Mouse (Mus musculus): Measurements from ENCODE around the gene Borcs6. TPM values are rescaled to one million over a fixed set of nuclear protein-coding genes. Genes with fewer than 3 reads are reported as not detected.

Gene Borcs6
- total RNA-seq, 2 experiments from 2014 or later, result 32.9 to 36.4 TPM

- no peak for DNase-seq (ENCODE audit: low spot score in 2 of 2)
Observed at GRCm38 (mm10) chr11:69048151-69048550, 11.4 kb upstream of the Borcs6 start.

- DNase-seq (ENCODE audit: low spot score in 2 of 2), result no peak
Observed at GRCm38 (mm10) chr11:69050748-69051147, 8.8 kb upstream of the Borcs6 start.

GRCm38 (mm10) chr11:69051771-69052170, 7.7 kb upstream of the Borcs6 start:
- no peak for DNase-seq (ENCODE audit: low spot score in 2 of 2)

- no peak for DNase-seq (ENCODE audit: low spot score in 2 of 2)
Observed at GRCm38 (mm10) chr11:69052824-69053421, 6.6 kb upstream of the Borcs6 start.

GRCm38 (mm10) chr11:69053848-69054247, 5.7 kb upstream of the Borcs6 start:
- no peak for DNase-seq (ENCODE audit: low spot score in 2 of 2)

- DNase-seq (ENCODE audit: low spot score in 2 of 2), result no peak
Observed at GRCm38 (mm10) chr11:69058265-69058664, 1.3 kb upstream of the Borcs6 start.

GRCm38 (mm10) chr11:69058729-69059356, 674 bp upstream of the Borcs6 start:
- DNase-seq (ENCODE audit: low spot score in 2 of 2), result no peak

- peak in 1 of 2 experiments; percentile 48 for DNase-seq (ENCODE audit: low spot score in 2 of 2)
Observed at GRCm38 (mm10) chr11:69059975-69060411, 476 bp downstream of the Borcs6 start.

- peak in 1 of 2 experiments; percentile 36 for DNase-seq (ENCODE audit: low spot score in 2 of 2)
Observed at GRCm38 (mm10) chr11:69060448-69061254, 1.1 kb downstream of the Borcs6 start.

- DNase-seq (ENCODE audit: low spot score in 2 of 2), result peak in 1 of 2 experiments; percentile 22
Observed at GRCm38 (mm10) chr11:69061255-69061912, 1.9 kb downstream of the Borcs6 start.

GRCm38 (mm10) chr11:69062194-69062760, 2.8 kb downstream of the Borcs6 start:
- peak; percentile 67 to 92 for DNase-seq (ENCODE audit: low spot score in 2 of 2)

- DNase-seq (ENCODE audit: low spot score in 2 of 2), result peak; percentile 92 to 99
Observed at GRCm38 (mm10) chr11:69062761-69063224, 3.3 kb downstream of the Borcs6 start.

- DNase-seq (ENCODE audit: low spot score in 2 of 2), result peak; percentile 60 to 84
Observed at GRCm38 (mm10) chr11:69063413-69064201, 4.1 kb downstream of the Borcs6 start.

- DNase-seq (ENCODE audit: low spot score in 2 of 2), result no peak
Observed at GRCm38 (mm10) chr11:69064259-69065133, 5.0 kb downstream of the Borcs6 start.

- no peak for DNase-seq (ENCODE audit: low spot score in 2 of 2)
Observed at GRCm38 (mm10) chr11:69065394-69065925, 5.9 kb downstream of the Borcs6 start.

GRCm38 (mm10) chr11:69066163-69066861, 6.8 kb downstream of the Borcs6 start:
- peak in 1 of 2 experiments; percentile 63 for DNase-seq (ENCODE audit: low spot score in 2 of 2)

GRCm38 (mm10) chr11:69066956-69067355, 7.4 kb downstream of the Borcs6 start:
- peak; percentile 83 to 94 for DNase-seq (ENCODE audit: low spot score in 2 of 2)

- DNase-seq (ENCODE audit: low spot score in 2 of 2), result no peak
Observed at GRCm38 (mm10) chr11:69067601-69068000, 8.1 kb downstream of the Borcs6 start.
